9 mouse cellular contexts compared by ENCODE assay signal in genomic region chr15:102016787-102017186, GRCm38 (mm10). TPM values are rescaled to one million over a fixed set of nuclear protein-coding genes. Genes with fewer than 3 reads are reported as not detected.
DNase-seq lines count a peak whose midpoint lies in the region; ATAC-seq and TF ChIP-seq lines count a peak whose summit lies in the region.
"Had no signal": no experiment of that assay in that cellular context is flagged by ENCODE, and none has a peak within 500 bp of the region (broad histone marks: within the 10 kb centered on the region; RNA-seq: fewer than 3 reads in every experiment).

No protein-coding gene starts in this region.

- ATAC-seq in liver, postnatal 0 days: peak; percentile 20; the same call in 1 of the 2 replicates
- ATAC-seq in stomach, embryonic 16.5 days (ENCODE audit: insufficient read depth, low FRiP score): peak; percentile 83

- no peaks in the 10 kb centered on the region for H3K36me3 ChIP-seq in liver, postnatal 0 days (replicated peaks; ENCODE audit: insufficient read depth, low read length)
- no peaks in the 10 kb centered on the region for H3K36me3 ChIP-seq in stomach, embryonic 16.5 days (ENCODE audit: control insufficient read depth, insufficient read depth, low read length)

- WGBS in liver, postnatal 0 days (ENCODE audit: insufficient replicate concordance): 37% methylated on average over 7 of the region's 7 CpGs
- 18% methylated on average over 7 of the region's 7 CpGs for WGBS in stomach, embryonic 16.5 days

- no peaks in the 10 kb centered on the region for H3K27me3 ChIP-seq in liver, postnatal 0 days (ENCODE audit: insufficient read depth, low read length)
- H3K27me3 ChIP-seq in stomach, embryonic 16.5 days (ENCODE audit: control insufficient read depth, insufficient read depth, low read length): no peaks in the 10 kb centered on the region
- H3K27me3 ChIP-seq: Patski had no signal

- peaks cover 18% of the 10 kb centered on the region for H3K4me1 ChIP-seq in liver, postnatal 0 days (ENCODE audit: insufficient read depth)
- peaks cover 29% of the 10 kb centered on the region for H3K4me1 ChIP-seq in stomach, embryonic 16.5 days (ENCODE audit: control insufficient read depth, insufficient read depth, low read length)

- peak overlapping the region; percentile 68 for H3K27ac ChIP-seq in liver, postnatal 0 days (ENCODE audit: low read depth)
- peak overlapping the region; percentile 90 for H3K27ac ChIP-seq in stomach, embryonic 16.5 days (ENCODE audit: low read length)
- no peak overlapping the region for H3K27ac ChIP-seq in left cerebral cortex, adult 2 months

- no peak for TF ChIP-seq CTCF in liver, postnatal 0 days (IDR thresholded peaks at IDR 0.05; ENCODE audit: low read depth)
- TF ChIP-seq CTCF in left cerebral cortex, adult 2 months (IDR thresholded peaks at IDR 0.05): no peak

- H3K9ac ChIP-seq in liver, postnatal 0 days (replicated peaks): no peak overlapping the region
- peak overlapping the region; percentile 51 for H3K9ac ChIP-seq in stomach, embryonic 16.5 days (ENCODE audit: low read length)

- peak; percentile 11 for DNase-seq in thymus, postnatal 14 days
- no peak for DNase-seq in thymus, postnatal 10 days (ENCODE audit: low spot score in 2 of 2)
- peak; percentile 25 to 39 for DNase-seq in kidney, adult 8-10 months
- DNase-seq in liver, postnatal 0 days: peak; percentile 41
- DNase-seq in left cerebral cortex, adult 2 months (ENCODE audit: extremely low spot score in 1 of 2, low spot score in 2 of 2): no peak
- DNase-seq in frontal cortex, adult 2 months (ENCODE audit: extremely low spot score in 1 of 2, low spot score in 1 of 2): no peak
- DNase-seq: right cerebral cortex, postnatal 14 days had no signal

- peak overlapping the region; percentile 13; the same call in 1 of the 2 replicates for H3K4me2 ChIP-seq in liver, postnatal 0 days (ENCODE audit: low read depth, low read length)
- H3K4me2 ChIP-seq in stomach, embryonic 16.5 days (ENCODE audit: low read depth, low read length): peak overlapping the region; percentile 13

- no peak overlapping the region for H3K4me3 ChIP-seq in liver, postnatal 0 days (ENCODE audit: low read depth, low read length)
- H3K4me3 ChIP-seq in stomach, embryonic 16.5 days (replicated peaks; ENCODE audit: low read length): no peak overlapping the region
- H3K4me3 ChIP-seq in left cerebral cortex, adult 2 months: no peak overlapping the region

- intact Hi-C loops in left cerebral cortex, adult 2 months (cut with DNase I): no loop called here

- TF ChIP-seq EP300 in liver, postnatal 0 days (IDR thresholded peaks at IDR 0.05; ENCODE audit: low read depth): no peak

- H3K9me3 ChIP-seq in liver, postnatal 0 days (ENCODE audit: low read length): no peaks in the 10 kb centered on the region
- no peaks in the 10 kb centered on the region for H3K9me3 ChIP-seq in stomach, embryonic 16.5 days (replicated peaks; ENCODE audit: control insufficient read depth, low read length)

RNA-seq across cellular contexts. Expression of gene Krt18, which starts 11.2 kb away (rescaled TPM):
- polyA plus RNA-seq in liver, postnatal 0 days (2015; fragmentation: Nextera tagmentation; extraction: Ambion mirVana): 234 and 261 TPM in 2 replicates
- polyA plus RNA-seq in stomach, embryonic 16.5 days (2015; fragmentation: Nextera tagmentation; extraction: Ambion mirVana): 550 and 609 TPM in 2 replicates
- under 1 TPM; 0.33 to 0.38 TPM for total RNA-seq in left cerebral cortex, adult 2 months (2021)
- 1.4 and 3.5 TPM in 2 replicates for polyA plus RNA-seq in frontal cortex, adult 2 months (2012; rRNA removed)

RNA-seq across cellular contexts. Expression of gene Krt8, which starts 12.5 kb away (rescaled TPM):
- polyA plus RNA-seq in liver, postnatal 0 days (2015; fragmentation: Nextera tagmentation; extraction: Ambion mirVana): 125 and 129 TPM in 2 replicates
- polyA plus RNA-seq in stomach, embryonic 16.5 days (2015; fragmentation: Nextera tagmentation; extraction: Ambion mirVana): 1,152 and 1,422 TPM in 2 replicates
- total RNA-seq in left cerebral cortex, adult 2 months (2021): under 1 TPM in 1 of 2 experiments, not detected in 1; 0.29 TPM
- polyA plus RNA-seq in frontal cortex, adult 2 months (2012; rRNA removed): 1.7 and 4.5 TPM in 2 replicates

RNA-seq across cellular contexts. Expression of gene Eif4b, which starts 56.8 kb away (rescaled TPM):
- 30.9 and 32.2 TPM in 2 replicates for polyA plus RNA-seq in liver, postnatal 0 days (2015; fragmentation: Nextera tagmentation; extraction: Ambion mirVana)
- 108 and 122 TPM in 2 replicates for polyA plus RNA-seq in stomach, embryonic 16.5 days (2015; fragmentation: Nextera tagmentation; extraction: Ambion mirVana)
- 100 to 1,000 TPM; 163 to 167 TPM for total RNA-seq in left cerebral cortex, adult 2 months (2021)
- polyA plus RNA-seq in frontal cortex, adult 2 months (2012; rRNA removed): 108 and 115 TPM in 2 replicates

Comparison
In these comparisons a context has a peak if more than half of its experiments do, and no peak if none do; other contexts are left out.
1. DNase-seq: peak in thymus, postnatal 14 days (single experiment), kidney, adult 8-10 months (2 of 2) and liver, postnatal 0 days (single experiment); none in thymus, postnatal 10 days (0 of 2), left cerebral cortex, adult 2 months (0 of 2) and frontal cortex, adult 2 months (0 of 2).
2. RNA of gene Krt18, which starts 11.2 kb away (polyA plus RNA-seq): 550 to 609 TPM in stomach, embryonic 16.5 days and 234 to 261 TPM in liver, postnatal 0 days; 1.4 to 3.5 TPM in frontal cortex, adult 2 months; every median in the first group is over 10 times any median in the second.
3. RNA of gene Krt8, which starts 12.5 kb away (polyA plus RNA-seq): 1,152 to 1,422 TPM in stomach, embryonic 16.5 days and 125 to 129 TPM in liver, postnatal 0 days; 1.7 to 4.5 TPM in frontal cortex, adult 2 months; every median in the first group is over 10 times any median in the second.